Mouse (Mus musculus) small intestine, adult 2 months (tissue): Measurements from ENCODE around the gene F13a1.

Experiments
- CTCF ChIP-seq: fragments of 200-500 bp; IDR thresholded peaks from 2 replicates; pipeline ENCODE4 v1.5.1; 2012; ENCODE audit warnings: low read depth, mild to moderate bottlenecking, control low read depth, inconsistent platforms, low read length, moderate library complexity, mixed read lengths; ENCODE audit not compliant: insufficient replicate concordance, insufficient read length; ENCODE audit errors: extremely low read depth
- POLR2A ChIP-seq: fragments of 200-500 bp; IDR thresholded peaks from 2 replicates; pipeline ENCODE4 v1.6.1; 2012; ENCODE audit warnings: low read depth, mild to moderate bottlenecking, control low read depth, inconsistent platforms, low read length, moderate library complexity

GRCm38 (mm10) chr13:36954937-36955336 lies 95.1 kb downstream of the F13a1 start:
- no peak for TF ChIP-seq POLR2A
- TF ChIP-seq CTCF, result no peak
